Mouse (Mus musculus): Measurements from ENCODE around the gene Il22ra2.

GRCm38 (mm10) chr10:19585860-19586259 lies 35.9 kb upstream of the Il22ra2 start:
- TF ChIP-seq POLR2A (IDR thresholded peaks at IDR 0.05; ENCODE audit: borderline replicate concordance, extremely low read depth, insufficient read depth, insufficient read length, poor library complexity, severe bottlenecking) (no peak), CTCF (IDR thresholded peaks at IDR 0.05; ENCODE audit: borderline replicate concordance, extremely low read depth, insufficient read depth, insufficient read length) (no peak)
